Mouse (Mus musculus) small intestine, adult 2 months (tissue): ENCODE measurements around the gene Cdk2ap2.

Experiments used
- CTCF ChIP-seq: fragments of 200-500 bp; IDR thresholded peaks from 2 replicates; pipeline ENCODE4 v1.5.1; 2012; ENCODE audit warnings: low read depth, mild to moderate bottlenecking, control low read depth, inconsistent platforms, low read length, moderate library complexity, mixed read lengths; ENCODE audit not compliant: insufficient replicate concordance, insufficient read length; ENCODE audit errors: extremely low read depth
- POLR2A ChIP-seq: fragments of 200-500 bp; IDR thresholded peaks from 2 replicates; pipeline ENCODE4 v1.6.1; 2012; ENCODE audit warnings: low read depth, mild to moderate bottlenecking, control low read depth, inconsistent platforms, low read length, moderate library complexity

DNA sequence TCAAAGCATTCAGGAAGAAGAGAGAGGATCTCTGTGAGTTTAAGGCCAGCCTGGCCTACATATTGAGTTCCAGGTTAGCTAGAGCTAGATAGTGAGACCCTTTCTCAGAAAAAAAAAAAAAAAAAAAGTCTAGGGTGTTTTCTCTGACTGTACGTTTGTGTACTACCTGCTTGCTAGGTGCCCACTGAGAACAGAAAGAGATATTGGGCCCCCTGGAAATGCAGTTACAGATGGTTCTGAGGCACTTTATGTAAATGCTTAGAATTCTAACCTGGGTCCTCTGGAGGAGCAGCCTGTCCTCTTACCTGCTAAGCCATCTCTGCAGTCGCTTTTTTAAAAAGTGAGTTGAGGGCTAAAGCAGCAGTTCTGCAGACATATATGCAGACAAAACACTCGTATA, 1.2 kb upstream of the Cdk2ap2 start:
- no peak for TF ChIP-seq POLR2A
- TF ChIP-seq CTCF = no peak
